Mouse (Mus musculus): Measurements from ENCODE around the gene Gtf2ird2. TPM values are rescaled to one million over a fixed set of nuclear protein-coding genes. Genes with fewer than 3 reads are reported as not detected.

The Gtf2ird2 gene
- polyA plus RNA-seq, 1 experiment from 2014 or later: 2.9 TPM

GRCm38 (mm10) chr5:134186059-134186458 lies 2.2 kb downstream of the Gtf2ird2 start:
- no peak overlapping the region for H3K4me3 ChIP-seq (ENCODE audit: low read depth, low read length)
- no peak overlapping the region for H3K27ac ChIP-seq (ENCODE audit: low read depth, low read length)
- 73% methylated on average over 3 of the region's 3 CpGs for WGBS
- no peak for TF ChIP-seq CTCF (IDR thresholded peaks at IDR 0.05; ENCODE audit: low read depth)
- no peak overlapping the region for H3K4me2 ChIP-seq (replicated peaks; ENCODE audit: low read depth)
- H3K4me1 ChIP-seq (replicated peaks; ENCODE audit: control insufficient read depth, insufficient read depth, low read length): 0 out of 2 replicates have a peak, but pooled peaks cover 10% of the 10 kb centered on the region
- H3K9ac ChIP-seq (ENCODE audit: low read depth, low read length): no peak overlapping the region
- H3K27me3 ChIP-seq (replicated peaks; ENCODE audit: control insufficient read depth, insufficient read depth, low read length): no peaks in the 10 kb centered on the region
- no peaks in the 10 kb centered on the region for H3K9me3 ChIP-seq (ENCODE audit: control insufficient read depth)
- no peak for ATAC-seq
- H3K36me3 ChIP-seq (ENCODE audit: control insufficient read depth, insufficient read depth): no peaks in the 10 kb centered on the region

GRCm38 (mm10) chr5:134186961-134187731 lies 3.3 kb downstream of the Gtf2ird2 start:
- no peaks in the 10 kb centered on the region for H3K27me3 ChIP-seq (replicated peaks; ENCODE audit: control insufficient read depth, insufficient read depth, low read length)
- H3K9ac ChIP-seq (ENCODE audit: low read depth, low read length): no peak overlapping the region
- ATAC-seq: no peak
- H3K4me1 ChIP-seq (replicated peaks; ENCODE audit: control insufficient read depth, insufficient read depth, low read length): 0 out of 2 replicates have a peak, but pooled peaks cover 9% of the 10 kb centered on the region
- H3K9me3 ChIP-seq (ENCODE audit: control insufficient read depth): no peaks in the 10 kb centered on the region
- H3K36me3 ChIP-seq (ENCODE audit: control insufficient read depth, insufficient read depth): peaks cover 3% of the 10 kb centered on the region; the same call in 1 of the 2 replicates
- TF ChIP-seq CTCF (IDR thresholded peaks at IDR 0.05; ENCODE audit: low read depth): peak; percentile 91
- no peak overlapping the region for H3K4me2 ChIP-seq (replicated peaks; ENCODE audit: low read depth)
- no peak overlapping the region for H3K4me3 ChIP-seq (ENCODE audit: low read depth, low read length)
- WGBS: 70% methylated on average over 4 of the region's 4 CpGs
- H3K27ac ChIP-seq (ENCODE audit: low read depth, low read length): no peak overlapping the region

GRCm38 (mm10) chr5:134188571-134188970 lies 4.8 kb downstream of the Gtf2ird2 start:
- Histone ChIP-seq H3K27ac (ENCODE audit: low read depth, low read length) (no peak overlapping the region), H3K4me1 (replicated peaks; ENCODE audit: control insufficient read depth, insufficient read depth, low read length) (0 out of 2 replicates have a peak, but pooled peaks cover under 1% of the 10 kb centered on the region), H3K4me2 (replicated peaks; ENCODE audit: low read depth) (no peak overlapping the region), H3K36me3 (ENCODE audit: control insufficient read depth, insufficient read depth) (peaks cover 3% of the 10 kb centered on the region; the same call in 1 of the 2 replicates), H3K27me3 (replicated peaks; ENCODE audit: control insufficient read depth, insufficient read depth, low read length) (no peaks in the 10 kb centered on the region), H3K9me3 (ENCODE audit: control insufficient read depth) (no peaks in the 10 kb centered on the region), H3K4me3 (ENCODE audit: low read depth, low read length) (no peak overlapping the region), H3K9ac (ENCODE audit: low read depth, low read length) (no peak overlapping the region)
- TF ChIP-seq CTCF (IDR thresholded peaks at IDR 0.05; ENCODE audit: low read depth): no peak
- 65% methylated on average over 7 of the region's 7 CpGs for WGBS
- no peak for ATAC-seq

GRCm38 (mm10) chr5:134193664-134194063 lies 9.8 kb downstream of the Gtf2ird2 start:
- no peak overlapping the region for H3K4me3 ChIP-seq (ENCODE audit: low read depth, low read length)
- 85% methylated on average over 8 of the region's 8 CpGs for WGBS
- ATAC-seq: no peak
- no peaks in the 10 kb centered on the region for H3K4me1 ChIP-seq (replicated peaks; ENCODE audit: control insufficient read depth, insufficient read depth, low read length)
- no peak overlapping the region for H3K4me2 ChIP-seq (replicated peaks; ENCODE audit: low read depth)
- no peak overlapping the region for H3K9ac ChIP-seq (ENCODE audit: low read depth, low read length)
- peaks cover 17% of the 10 kb centered on the region; the same call in 1 of the 2 replicates for H3K36me3 ChIP-seq (ENCODE audit: control insufficient read depth, insufficient read depth)
- TF ChIP-seq CTCF (IDR thresholded peaks at IDR 0.05; ENCODE audit: low read depth): no peak
- no peak overlapping the region for H3K27ac ChIP-seq (ENCODE audit: low read depth, low read length)
- H3K27me3 ChIP-seq (replicated peaks; ENCODE audit: control insufficient read depth, insufficient read depth, low read length): no peaks in the 10 kb centered on the region
- no peaks in the 10 kb centered on the region for H3K9me3 ChIP-seq (ENCODE audit: control insufficient read depth)

- no peaks in the 10 kb centered on the region; the same call in 1 of the 2 replicates for H3K36me3 ChIP-seq (ENCODE audit: control insufficient read depth, insufficient read depth)
- H3K9ac ChIP-seq (ENCODE audit: low read depth, low read length): no peak overlapping the region
- TF ChIP-seq CTCF (IDR thresholded peaks at IDR 0.05; ENCODE audit: low read depth): no peak
- no peaks in the 10 kb centered on the region for H3K9me3 ChIP-seq (ENCODE audit: control insufficient read depth)
- H3K27ac ChIP-seq (ENCODE audit: low read depth, low read length): no peak overlapping the region
- no peak overlapping the region for H3K4me2 ChIP-seq (replicated peaks; ENCODE audit: low read depth)
- 76% methylated on average over 10 of the region's 10 CpGs for WGBS
- no peak overlapping the region for H3K4me3 ChIP-seq (ENCODE audit: low read depth, low read length)
- H3K4me1 ChIP-seq (replicated peaks; ENCODE audit: control insufficient read depth, insufficient read depth, low read length): no peaks in the 10 kb centered on the region
- no peak for ATAC-seq
- H3K27me3 ChIP-seq (replicated peaks; ENCODE audit: control insufficient read depth, insufficient read depth, low read length): no peaks in the 10 kb centered on the region
These were observed 22.9 kb downstream of the Gtf2ird2 start for GRCm38 (mm10) chr5:134206721-134207120.

- H3K4me1 ChIP-seq (replicated peaks; ENCODE audit: control insufficient read depth, insufficient read depth, low read length): no peaks in the 10 kb centered on the region
- peaks cover 4% of the 10 kb centered on the region; the same call in 1 of the 2 replicates for H3K36me3 ChIP-seq (ENCODE audit: control insufficient read depth, insufficient read depth)
- no peak overlapping the region for H3K27ac ChIP-seq (ENCODE audit: low read depth, low read length)
- no peak for ATAC-seq
- H3K4me3 ChIP-seq (ENCODE audit: low read depth, low read length): no peak overlapping the region
- no peaks in the 10 kb centered on the region for H3K9me3 ChIP-seq (ENCODE audit: control insufficient read depth)
- no peak overlapping the region for H3K4me2 ChIP-seq (replicated peaks; ENCODE audit: low read depth)
- H3K9ac ChIP-seq (ENCODE audit: low read depth, low read length): no peak overlapping the region
- 21% methylated on average over 11 of the region's 11 CpGs for WGBS
- TF ChIP-seq CTCF (IDR thresholded peaks at IDR 0.05; ENCODE audit: low read depth): no peak
- no peaks in the 10 kb centered on the region for H3K27me3 ChIP-seq (replicated peaks; ENCODE audit: control insufficient read depth, insufficient read depth, low read length)
These were observed 26.2 kb downstream of the Gtf2ird2 start for GRCm38 (mm10) chr5:134209931-134210554.

All from intestine, postnatal 0 days (tissue).